Mouse (Mus musculus) G1E (cell line): ENCODE measurements around the gene Tuba8. TPM values are rescaled to one million over a fixed set of nuclear protein-coding genes. Genes with fewer than 3 reads are reported as not detected.

Source experiments
- ATAC-seq: 2 replicates; pipeline ENCODE4 v1.8.0; 2016; ENCODE audit warnings: mild to moderate bottlenecking; ENCODE audit not compliant: insufficient number of reproducible peaks, poor library complexity, low FRiP score, severe bottlenecking; ENCODE audit errors: extremely low read depth
- DNase-seq: peaks from one replicate; pipeline ENCODE4 v3.0.0; 2012; ENCODE audit warnings: low spot score
- H3K27me3 ChIP-seq: 2 replicates; pipeline ENCODE4 v1.6.1; 2012; ENCODE audit warnings: mild to moderate bottlenecking, low read length, inconsistent platforms; ENCODE audit not compliant: insufficient read depth
- H3K36me3 ChIP-seq: replicated peaks from 2 replicates; pipeline ENCODE3; 2012; ENCODE audit warnings: mild to moderate bottlenecking, inconsistent platforms
- H3K4me1 ChIP-seq: 2 replicates; pipeline ENCODE4 v1.6.1; 2012; ENCODE audit warnings: low read depth, low read length, inconsistent platforms, mixed read lengths; ENCODE audit not compliant: insufficient read depth
- H3K4me3 ChIP-seq: 2 replicates; pipeline ENCODE4 v1.5.1; 2012; ENCODE audit warnings: low read depth, mild to moderate bottlenecking, inconsistent platforms, low read length, moderate library complexity, mixed read lengths
- H3K9me3 ChIP-seq: replicated peaks from 2 replicates; pipeline ENCODE4 v1.6.1; 2012; ENCODE audit warnings: inconsistent platforms
- CTCF ChIP-seq: IDR thresholded peaks from 2 replicates; pipeline ENCODE4 v1.5.1; 2012; ENCODE audit warnings: low read depth, low read length, inconsistent platforms, mixed read lengths
- GATA1 ChIP-seq: IDR thresholded peaks from 2 replicates; pipeline ENCODE4 v1.6.1; 2012; ENCODE audit warnings: borderline replicate concordance, low read length, inconsistent platforms, mixed read lengths
- GATA2 ChIP-seq: IDR thresholded peaks from 2 replicates; pipeline ENCODE4 v1.6.1; 2012; ENCODE audit warnings: low read depth, low read length, inconsistent platforms, borderline replicate concordance
- POLR2AphosphoS5 ChIP-seq: IDR thresholded peaks from 2 replicates; pipeline ENCODE4 v1.6.1; 2012; ENCODE audit warnings: low read depth, low read length, inconsistent platforms; ENCODE audit not compliant: insufficient replicate concordance
- TAL1 ChIP-seq: conservative IDR thresholded peaks from 2 replicates; pipeline ENCODE4 v1.6.1; 2012; ENCODE audit warnings: low read depth, low read length, inconsistent platforms, mixed read lengths
- polyA plus RNA-seq: library from polyadenylated mRNA; stranded (reverse); fragments of >175 nt; gene quantifications from 2 replicates; pipeline ENCODE4 v1.2.3, GENCODE M21; 2012
- total RNA-seq, 2 experiments: library from RNA; stranded (forward) in 1 of 2; stranded (reverse) in 1 of 2; fragments of 200-1000 nt in 1 of 2; fragments of >200 nt in 1 of 2; fragmentation: Nextera tagmentation in 1 of 2; gene quantifications; 2 replicates each; pipeline ENCODE4 v1.2.3; 2014 to 2017

Gene Tuba8
- total and polyA plus RNA-seq, 3 experiments, result 0.03 to 0.38 TPM; not detected in 1

- Histone ChIP-seq H3K4me3 (no peak overlapping the region), H3K27me3 (peaks cover under 1% of the 10 kb centered on the region), H3K36me3 (no peaks in the 10 kb centered on the region), H3K4me1 (peaks cover 38% of the 10 kb centered on the region), H3K9me3 (no peaks in the 10 kb centered on the region)
- TF ChIP-seq GATA1 (no peak), CTCF (no peak), GATA2 (no peak), TAL1 (no peak), POLR2AphosphoS5 (no peak)
- ATAC-seq (no peak), DNase-seq (no peak)
Measured at GRCm38 (mm10) chr6:121236386-121236785, 25.9 kb downstream of the Tuba8 start.

DNA sequence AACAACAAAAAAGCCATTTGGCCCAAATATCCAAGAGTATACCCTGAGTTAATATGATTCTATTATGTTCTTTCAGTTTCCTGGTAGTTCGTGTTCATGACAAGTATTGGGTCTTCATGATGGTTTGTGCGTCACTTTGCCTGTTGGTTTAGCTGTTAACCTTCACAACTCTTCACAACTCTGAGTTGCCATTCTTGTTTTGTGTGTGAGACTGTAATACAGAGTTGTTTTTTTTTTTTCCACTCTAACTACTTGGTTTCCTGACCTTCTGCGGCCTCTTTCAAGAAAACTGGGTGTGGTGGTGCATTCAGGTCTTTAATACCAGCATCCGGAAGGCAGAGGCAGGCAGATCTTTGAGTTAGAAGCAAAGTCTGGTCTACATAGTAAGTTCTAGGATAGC lies 27.7 kb downstream of the Tuba8 start:
- Histone ChIP-seq H3K9me3 (no peaks in the 10 kb centered on the region), H3K4me3 (no peak overlapping the region), H3K27me3 (no peaks in the 10 kb centered on the region; the same call in 1 of the 2 replicates), H3K36me3 (no peaks in the 10 kb centered on the region), H3K4me1 (peaks cover 34% of the 10 kb centered on the region)
- TF ChIP-seq POLR2AphosphoS5 (no peak), CTCF (no peak), TAL1 (no peak), GATA2 (no peak), GATA1 (no peak)
- ATAC-seq, result no peak
- DNase-seq, result no peak

- TF ChIP-seq CTCF, result no peak
- TF ChIP-seq TAL1, result no peak
- no peak for TF ChIP-seq POLR2AphosphoS5
- TF ChIP-seq GATA1, result no peak
- no peak for TF ChIP-seq GATA2
- Histone ChIP-seq H3K9me3 (no peaks in the 10 kb centered on the region), H3K4me3 (no peak overlapping the region), H3K36me3 (no peaks in the 10 kb centered on the region), H3K27me3 (no peaks in the 10 kb centered on the region), H3K4me1 (peaks cover 47% of the 10 kb centered on the region)
- no peak for ATAC-seq
- no peak for DNase-seq
Measured at GRCm38 (mm10) chr6:121241780-121242179, 31.3 kb downstream of the Tuba8 start.

GRCm38 (mm10) chr6:121243161-121243560 lies 32.7 kb downstream of the Tuba8 start:
- ATAC-seq, result no peak
- Histone ChIP-seq H3K4me1 (peaks cover 54% of the 10 kb centered on the region), H3K36me3 (no peaks in the 10 kb centered on the region), H3K4me3 (no peak overlapping the region), H3K27me3 (peaks cover 3% of the 10 kb centered on the region; the same call in 1 of the 2 replicates), H3K9me3 (no peaks in the 10 kb centered on the region)
- no peak for TF ChIP-seq CTCF
- no peak for TF ChIP-seq POLR2AphosphoS5
- TF ChIP-seq GATA1, result no peak
- no peak for TF ChIP-seq TAL1
- TF ChIP-seq GATA2, result no peak
- DNase-seq, result no peak

- TF ChIP-seq POLR2AphosphoS5 (no peak), GATA2 (no peak), TAL1 (peak; percentile 26)
- DNase-seq, result peak; percentile 77
- Histone ChIP-seq H3K4me1 (peaks cover 51% of the 10 kb centered on the region), H3K36me3 (no peaks in the 10 kb centered on the region), H3K9me3 (no peaks in the 10 kb centered on the region), H3K4me3 (peak within 1 kb of the TSS; percentile 78), H3K27me3 (peaks cover 3% of the 10 kb centered on the region; the same call in 1 of the 2 replicates)
- peak; percentile 86 for ATAC-seq
Measured at GRCm38 (mm10) chr6:121245127-121246036, 34.9 kb downstream of the Tuba8 start, which contains the start of gene Usp18. Usp18 (plus strand) TSS chr6:121245906.

DNA sequence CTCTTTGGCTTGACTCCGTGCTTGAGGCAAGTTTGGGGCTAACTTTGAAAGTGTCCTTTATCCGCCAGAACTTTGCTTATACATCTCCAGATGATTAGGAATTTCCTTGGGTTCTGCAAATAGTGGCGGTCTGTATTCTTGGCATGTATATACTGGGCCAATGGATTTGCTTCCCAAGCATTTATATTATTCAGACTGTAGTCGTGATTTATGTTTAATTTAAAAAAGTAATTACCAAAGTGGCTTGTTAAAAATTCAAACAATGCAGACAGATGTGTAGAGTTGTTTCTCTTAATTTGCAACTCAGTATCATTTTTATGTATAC lies 35.5 kb downstream of the Tuba8 start:
- Histone ChIP-seq H3K27me3 (peaks cover 3% of the 10 kb centered on the region; the same call in 1 of the 2 replicates), H3K4me1 (peaks cover 47% of the 10 kb centered on the region), H3K9me3 (no peaks in the 10 kb centered on the region), H3K4me3 (peak overlapping the region; percentile 78), H3K36me3 (no peaks in the 10 kb centered on the region)
- DNase-seq, result no peak
- ATAC-seq, result no peak
- TF ChIP-seq GATA2, result no peak
- no peak for TF ChIP-seq GATA1
- TF ChIP-seq CTCF, result no peak
- no peak for TF ChIP-seq POLR2AphosphoS5
- TF ChIP-seq TAL1, result no peak

DNA sequence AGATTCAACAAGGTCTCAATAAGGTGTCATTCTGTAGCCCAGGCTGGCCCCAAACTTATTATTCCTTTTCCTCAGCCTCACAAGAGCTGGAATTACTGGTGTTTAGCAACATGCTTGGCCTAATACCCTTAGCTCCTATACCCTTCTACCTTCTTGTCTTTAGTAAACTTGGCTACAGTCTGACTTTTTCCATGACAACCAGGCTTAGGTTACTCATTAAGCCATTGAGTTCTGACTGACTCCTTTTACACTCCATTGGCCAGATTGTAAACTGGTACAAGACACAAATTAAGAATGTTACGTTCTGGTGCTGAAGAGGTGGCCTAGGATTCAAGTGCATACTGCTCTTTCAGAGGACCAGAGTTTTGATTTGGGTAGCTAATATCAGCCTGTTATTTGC lies 39.9 kb downstream of the Tuba8 start:
- Histone ChIP-seq H3K4me1 (peaks cover 28% of the 10 kb centered on the region), H3K9me3 (no peaks in the 10 kb centered on the region), H3K4me3 (no peak overlapping the region), H3K36me3 (peaks cover 5% of the 10 kb centered on the region), H3K27me3 (peaks cover 14% of the 10 kb centered on the region)
- DNase-seq (no peak), ATAC-seq (no peak)
- TF ChIP-seq TAL1, result no peak
- no peak for TF ChIP-seq POLR2AphosphoS5
- TF ChIP-seq GATA2, result no peak
- no peak for TF ChIP-seq GATA1
- no peak for TF ChIP-seq CTCF
